Mouse (Mus musculus) embryo, embryonic 11 days (tissue): ENCODE measurements around the gene Prr5l.

ENCODE experiments used
- DNase-seq: peaks from one replicate; pipeline ENCODE4 v3.0.0-alpha.2; 2015

Gene Prr5l

GRCm38 (mm10) chr2:101717162-101717561, 165.7 kb downstream of the Prr5l start:
- DNase-seq = no peak

- peak; percentile 45 for DNase-seq
These were observed 167.0 kb downstream of the Prr5l start for GRCm38 (mm10) chr2:101715650-101716323.

- no peak for DNase-seq
These were observed 171.2 kb downstream of the Prr5l start for GRCm38 (mm10) chr2:101711608-101712007.

- DNase-seq = peak; percentile 49
These were observed 176.8 kb downstream of the Prr5l start for GRCm38 (mm10) chr2:101705941-101706485.

GRCm38 (mm10) chr2:101699284-101699683, 183.5 kb downstream of the Prr5l start:
- no peak for DNase-seq

- DNase-seq = no peak
These were observed 187.2 kb downstream of the Prr5l start for GRCm38 (mm10) chr2:101695584-101695983.

GRCm38 (mm10) chr2:101693577-101694215, 189.1 kb downstream of the Prr5l start:
- peak; percentile 37 for DNase-seq

- DNase-seq = no peak
These were observed 189.8 kb downstream of the Prr5l start for GRCm38 (mm10) chr2:101693043-101693442.

- no peak for DNase-seq
These were observed 192.5 kb downstream of the Prr5l start for GRCm38 (mm10) chr2:101690252-101690827.

GRCm38 (mm10) chr2:101688011-101688410, 194.8 kb downstream of the Prr5l start:
- DNase-seq = no peak

- no peak for DNase-seq
These were observed 198.4 kb downstream of the Prr5l start for GRCm38 (mm10) chr2:101684421-101684820.

- peak; percentile 46 for DNase-seq
These were observed 203.6 kb downstream of the Prr5l start for GRCm38 (mm10) chr2:101679164-101679784.

GRCm38 (mm10) chr2:101678236-101679021, 204.4 kb downstream of the Prr5l start, which contains the start of gene Traf6:
Gene Traf6 (plus strand): TSS chr2:101678429.
- DNase-seq = peak; percentile 92

GRCm38 (mm10) chr2:101673547-101673946, 209.3 kb downstream of the Prr5l start:
- no peak for DNase-seq

- no peak for DNase-seq
These were observed 214.1 kb downstream of the Prr5l start for GRCm38 (mm10) chr2:101668751-101669150.

- DNase-seq = no peak
These were observed 217.1 kb downstream of the Prr5l start for GRCm38 (mm10) chr2:101665703-101666092.

- DNase-seq = peak; percentile 85
These were observed 217.6 kb downstream of the Prr5l start for GRCm38 (mm10) chr2:101665058-101665702.
